Mouse (Mus musculus): ENCODE measurements around the gene Gm14137. TPM values are rescaled to one million over a fixed set of nuclear protein-coding genes. Genes with fewer than 3 reads are reported as not detected.

The Gm14137 gene
- total RNA-seq, 2 experiments from 2014 or later: not detected

- no peak for DNase-seq
- intact Hi-C loops (cut with DNase I): no loop called here
These were observed 1.9 kb upstream of the Gm14137 start for GRCm38 (mm10) chr2:119172446-119172845.

DNA sequence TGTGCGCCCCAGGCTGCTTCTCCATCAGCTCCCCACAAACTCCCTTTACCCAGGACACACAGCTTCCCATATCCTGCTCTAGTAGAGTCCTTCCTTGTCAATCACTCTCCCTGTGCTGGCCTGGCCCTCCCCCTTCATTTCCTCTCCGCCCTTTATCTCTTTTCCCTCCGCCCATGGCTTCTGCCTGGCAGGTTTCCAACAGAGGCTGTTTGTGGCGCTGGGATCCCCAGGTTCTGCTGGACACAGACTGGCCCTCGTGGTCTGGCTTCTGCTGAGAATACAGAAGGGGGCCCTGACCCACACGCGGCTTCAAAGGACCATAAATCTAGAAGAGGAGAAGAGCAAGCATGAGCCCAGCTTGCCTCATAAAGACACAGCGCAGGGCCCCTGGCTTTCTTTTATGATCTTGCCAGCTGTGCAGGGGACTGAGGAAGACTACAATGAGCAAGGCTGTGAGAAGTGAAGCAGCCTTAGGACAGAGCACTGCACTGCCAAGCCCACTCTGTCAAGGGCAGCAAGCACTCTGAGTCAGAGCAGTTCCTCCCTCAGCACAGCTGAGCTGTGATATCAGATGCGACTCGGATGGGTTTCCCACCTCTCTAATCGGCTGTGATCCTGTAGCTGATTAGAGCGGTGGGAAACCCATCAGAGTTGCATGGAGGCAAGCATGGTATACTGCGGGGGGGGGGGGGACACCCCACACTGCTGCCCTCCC is 1.3 kb upstream of the Gm14137 start:
- peak; percentile 70 for DNase-seq
- intact Hi-C loops (cut with DNase I): no loop called here

DNA sequence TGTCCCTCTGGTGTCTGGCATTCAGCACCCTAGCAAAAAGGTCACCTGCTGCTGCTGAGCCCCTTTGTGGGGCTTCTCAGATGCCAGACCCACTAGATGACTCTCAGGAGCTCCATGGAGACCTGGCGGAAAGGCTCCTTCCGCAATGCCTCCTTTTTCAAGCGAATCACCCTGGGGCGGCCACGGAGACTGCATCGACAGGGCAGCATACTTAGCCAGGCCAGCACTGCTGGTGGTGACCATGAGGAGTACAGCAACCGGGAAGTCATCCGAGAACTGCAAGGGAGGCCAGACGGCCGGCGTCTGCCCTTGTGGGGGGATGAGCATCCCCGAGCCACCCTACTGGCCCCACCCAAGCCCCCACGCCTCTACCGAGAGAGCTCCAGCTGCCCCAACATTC is 557 bp downstream of the Gm14137 start:
- intact Hi-C loops (cut with DNase I): no loop called here
- DNase-seq: no peak

DNA sequence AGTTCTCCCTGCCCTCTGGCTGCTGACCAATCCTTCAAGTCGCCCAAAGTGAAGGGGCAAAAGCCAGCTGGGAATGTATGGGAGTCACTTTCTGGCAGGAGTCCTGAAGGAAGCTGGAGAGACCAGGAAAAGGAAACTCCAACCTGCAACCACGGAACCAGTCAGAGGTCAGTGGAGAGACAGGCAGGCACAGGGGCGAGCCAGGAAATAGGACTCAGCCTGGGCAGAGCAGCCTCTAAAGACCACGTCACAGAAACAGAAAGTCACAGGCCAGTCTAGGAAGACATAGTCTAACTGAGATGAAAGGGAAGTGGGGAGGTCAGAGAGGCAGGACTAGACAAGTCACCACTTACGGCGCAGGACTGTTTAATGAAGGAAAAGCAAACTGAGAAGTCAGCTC is 1.3 kb downstream of the Gm14137 start:
- no peak for DNase-seq
- intact Hi-C loops (cut with DNase I): no loop called here

- intact Hi-C loops (cut with DNase I): no loop called here
- no peak for DNase-seq
These were observed 2.5 kb downstream of the Gm14137 start for GRCm38 (mm10) chr2:119176761-119177160.

- DNase-seq: no peak
- intact Hi-C loops (cut with DNase I): no loop called here
These were observed 3.2 kb downstream of the Gm14137 start for GRCm38 (mm10) chr2:119177384-119177939.

DNA sequence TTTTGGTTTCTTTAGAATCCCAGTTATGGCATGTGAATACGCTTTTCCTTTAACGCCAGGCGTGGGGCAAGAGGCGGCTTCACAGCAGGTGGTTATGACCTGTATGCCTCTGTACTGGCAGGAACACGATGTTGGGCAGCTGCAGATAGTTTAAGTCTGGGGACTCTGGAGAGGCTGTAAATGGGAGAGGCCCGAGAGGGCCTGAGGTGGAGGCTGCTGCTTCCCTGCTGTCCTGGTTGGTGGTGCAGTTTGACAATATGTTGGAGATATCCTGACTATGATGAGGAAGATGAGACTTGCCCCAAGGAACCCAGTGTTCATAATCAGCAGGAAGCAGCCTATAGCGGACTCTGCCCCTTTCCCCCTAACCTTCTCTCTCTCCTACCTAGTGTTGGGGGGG is 8.6 kb downstream of the Gm14137 start:
- intact Hi-C loops (cut with DNase I): no loop called here

DNA sequence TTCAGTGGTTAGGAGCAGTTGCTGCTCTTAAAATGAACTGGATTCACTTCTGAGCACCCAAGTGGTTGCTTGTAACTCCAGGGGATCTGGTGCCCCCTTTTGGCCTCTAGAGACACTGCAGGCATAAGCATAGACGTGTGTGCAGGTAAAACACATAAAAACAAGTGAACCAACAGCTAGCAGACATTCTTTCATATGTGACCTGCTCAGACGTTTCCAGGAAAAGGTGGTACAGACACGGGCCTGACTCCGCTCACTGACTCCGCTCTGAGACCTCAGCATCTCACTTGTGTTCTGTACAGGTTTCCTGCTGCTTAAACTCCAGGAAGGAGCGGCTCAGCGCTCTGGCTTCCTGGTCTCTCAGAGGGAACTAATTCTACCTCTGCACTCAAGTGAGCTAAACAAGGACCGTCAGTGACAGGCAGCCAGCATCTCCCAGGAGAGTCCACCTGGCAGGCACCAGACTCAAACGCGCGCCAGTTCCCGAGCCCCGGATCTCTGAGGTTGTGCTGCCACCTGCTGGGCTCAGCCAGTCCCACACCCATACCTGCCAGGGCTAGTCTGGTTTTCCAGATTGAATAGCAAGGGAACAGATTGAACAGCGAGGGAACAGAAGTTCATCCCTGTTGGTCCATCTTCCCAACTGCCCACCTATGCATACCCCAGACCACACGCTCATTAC is 14.9 kb downstream of the Gm14137 start:
- peak; percentile 92 for DNase-seq
- intact Hi-C loops (cut with DNase I): no loop called here

More for the DNA sequence above, 8.6 kb downstream of the Gm14137 start:
- no peak for DNase-seq

DNA sequence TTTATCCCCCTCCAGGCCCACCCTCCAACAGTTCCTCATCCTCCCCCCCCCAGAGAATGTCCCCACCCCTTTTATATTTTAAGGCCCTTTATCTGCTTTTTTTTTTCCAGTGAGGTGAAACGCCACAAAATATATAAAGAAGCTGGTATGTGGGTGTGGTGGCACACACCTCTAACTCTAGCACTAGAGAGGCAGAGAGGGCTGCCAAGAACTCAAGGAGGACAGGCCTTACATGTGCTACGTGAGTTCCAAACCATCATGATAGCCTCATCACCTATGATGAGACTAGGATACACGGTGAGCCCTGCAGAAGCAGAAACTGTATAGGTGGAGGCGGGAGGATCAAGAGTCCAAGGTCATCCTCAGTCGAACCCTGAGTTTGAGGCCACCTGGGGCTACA is 16.7 kb downstream of the Gm14137 start:
- DNase-seq: no peak
- intact Hi-C loops (cut with DNase I): no loop called here

GRCm38 (mm10) chr2:119194140-119194539 is 19.8 kb downstream of the Gm14137 start:
- intact Hi-C loops (cut with DNase I): no loop called here
- DNase-seq: no peak

DNA sequence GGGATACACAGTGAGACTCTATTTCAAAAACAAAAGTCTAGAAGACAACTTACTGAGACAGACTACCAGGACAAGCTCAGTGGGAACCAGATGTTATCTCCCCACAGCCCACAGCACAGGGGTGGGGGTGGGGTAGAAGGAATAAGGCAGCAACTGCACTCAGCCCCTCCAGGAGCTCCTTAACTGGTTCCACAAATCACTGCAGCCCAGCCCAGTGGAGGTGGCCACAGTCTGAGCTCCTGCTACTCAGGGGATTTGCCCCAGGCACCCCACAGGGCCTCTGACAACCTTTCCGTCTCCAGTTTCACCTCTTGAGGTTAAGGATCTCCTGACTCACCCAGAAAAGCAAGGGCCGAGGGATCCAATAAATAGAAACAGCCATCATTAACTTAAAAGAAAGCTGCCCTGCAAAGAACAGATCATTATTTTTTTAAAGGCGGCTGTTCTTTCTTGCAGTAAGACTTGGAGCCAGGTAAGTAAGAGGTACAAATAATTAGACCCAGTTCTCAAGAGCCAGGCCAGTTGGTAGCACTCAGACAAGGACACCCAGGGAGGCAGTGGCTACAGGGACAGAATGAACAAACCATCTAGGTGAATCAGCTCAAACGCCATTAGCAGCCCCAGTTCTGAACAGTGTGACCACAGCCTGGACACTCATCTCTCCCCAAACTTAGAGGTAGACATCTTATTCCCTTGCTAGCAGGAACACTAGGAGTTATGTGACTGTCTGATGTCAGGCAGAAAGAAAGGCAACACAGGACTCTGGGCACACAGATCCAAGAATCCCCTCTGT is 22.2 kb downstream of the Gm14137 start:
- DNase-seq: no peak

DNA sequence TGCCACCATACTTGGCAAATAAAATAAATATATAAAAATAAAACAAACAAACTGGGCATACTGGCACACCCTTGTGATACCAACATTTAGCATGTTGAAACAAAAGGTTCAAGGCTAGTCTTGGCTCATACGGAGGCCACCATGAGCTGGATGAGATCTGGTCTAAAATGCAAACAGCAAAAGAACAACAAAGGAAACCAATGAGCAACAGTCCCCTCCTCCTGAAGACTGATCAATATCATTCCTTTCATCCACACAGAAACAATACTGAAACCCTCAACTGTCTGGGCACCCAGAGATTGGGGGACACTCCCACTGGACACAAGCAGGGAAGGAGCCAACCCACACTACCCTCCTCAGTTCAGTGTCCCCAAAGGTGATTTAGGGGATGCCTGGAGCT is 23.2 kb downstream of the Gm14137 start:
- intact Hi-C loops (cut with DNase I): no loop called here
- no peak for DNase-seq

More for the DNA sequence above, 22.2 kb downstream of the Gm14137 start:
- intact Hi-C loops (cut with DNase I): no loop called here

- intact Hi-C loops (cut with DNase I): no loop called here
- no peak for DNase-seq
These were observed 23.7 kb downstream of the Gm14137 start for GRCm38 (mm10) chr2:119198049-119198448.

DNA sequence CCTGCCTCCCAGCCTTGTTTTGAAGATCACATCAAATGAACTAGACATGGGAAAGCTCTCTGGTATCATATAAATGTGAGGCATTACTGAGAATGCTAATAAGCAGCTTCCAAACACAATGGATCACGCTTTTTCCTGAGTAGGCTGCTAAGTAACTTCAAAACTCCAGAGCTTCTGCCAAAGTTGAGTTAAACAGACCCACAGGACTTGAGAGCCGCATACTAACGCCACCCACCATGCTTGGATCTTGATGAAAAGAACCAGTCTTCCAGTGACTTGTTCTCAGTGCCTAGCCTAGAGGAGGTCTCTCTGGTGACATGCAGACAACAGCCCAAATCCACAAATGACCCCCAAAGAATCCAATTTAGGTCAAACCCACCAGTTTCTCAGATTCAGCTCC is 24.6 kb downstream of the Gm14137 start:
- DNase-seq: no peak
- intact Hi-C loops (cut with DNase I): no loop called here

DNA sequence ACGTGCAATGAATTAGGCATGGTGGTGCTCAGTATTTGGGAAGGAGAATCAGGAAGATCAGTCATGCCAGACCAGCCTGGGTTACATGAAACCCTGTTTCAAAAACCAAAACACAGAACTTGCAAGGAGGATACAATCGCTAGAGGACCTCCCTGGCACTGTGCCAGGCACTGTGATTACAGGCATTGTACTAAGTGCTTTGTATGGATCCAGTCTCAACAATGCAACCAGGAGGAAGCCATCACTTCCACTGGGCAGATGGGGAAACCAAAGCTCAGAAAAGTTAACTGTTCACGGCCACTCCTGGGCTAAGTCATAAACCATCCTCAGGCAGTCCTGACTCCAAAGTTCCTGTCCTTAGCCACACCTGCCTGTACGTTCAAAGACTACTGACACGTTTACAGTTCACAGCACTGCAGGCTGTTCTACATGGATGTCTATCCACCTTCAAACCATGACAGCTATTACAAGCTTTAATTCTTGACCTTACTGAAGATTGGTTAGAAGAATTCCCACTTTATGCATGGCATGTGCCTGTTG is 28.7 kb downstream of the Gm14137 start:
- peak; percentile 21 for DNase-seq

GRCm38 (mm10) chr2:119203871-119204460 is 29.7 kb downstream of the Gm14137 start:
- intact Hi-C loops (cut with DNase I): no loop called here
- DNase-seq: no peak

More for the DNA sequence above, 28.7 kb downstream of the Gm14137 start:
- intact Hi-C loops (cut with DNase I): no loop called here

DNA sequence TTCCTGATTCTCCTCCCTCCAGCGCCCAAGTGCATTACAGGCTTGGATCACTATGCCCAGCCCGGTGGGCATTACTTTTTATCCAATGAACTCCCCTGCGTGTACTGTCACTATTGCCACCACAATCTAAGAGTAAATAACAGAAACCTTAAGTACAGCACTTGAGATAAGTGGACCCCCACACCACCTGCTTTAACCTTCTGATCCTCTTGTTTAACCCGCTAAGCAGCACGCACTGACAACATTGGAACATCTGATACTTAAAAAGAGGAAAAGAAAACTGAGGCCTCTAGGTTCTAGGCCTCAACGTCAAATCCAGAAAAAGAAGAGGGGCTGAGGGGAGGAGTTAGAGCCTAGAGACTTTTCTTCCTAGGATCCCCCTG is 33.6 kb downstream of the Gm14137 start:
- intact Hi-C loops (cut with DNase I): no loop called here

GRCm38 (mm10) chr2:119208344-119209175 is 34.3 kb downstream of the Gm14137 start, which contains the start of the genes Zfyve19 and Dnajc17:
Gene Zfyve19, plus strand, starts transcription at chr2:119208617.
Gene Dnajc17, minus strand, starts transcription at chr2:119208795.
- intact Hi-C loops (cut with DNase I): no loop called here
- DNase-seq: peak; percentile 96

More for the DNA sequence above, 33.6 kb downstream of the Gm14137 start:
- DNase-seq: no peak

GRCm38 (mm10) chr2:119209176-119209507 is 34.8 kb downstream of the Gm14137 start:
- intact Hi-C loops (cut with DNase I): no loop called here

More at GRCm38 (mm10) chr2:119209176-119209507, 34.8 kb downstream of the Gm14137 start:
- no peak for DNase-seq

All from left cerebral cortex, postnatal 4 days (tissue).